Mouse (Mus musculus) stomach, postnatal 0 days (tissue): ENCODE data around the gene Aqp9. TPM values are rescaled to one million over a fixed set of nuclear protein-coding genes. Genes with fewer than 3 reads are reported as not detected.

Experiments used
- ATAC-seq: fragments of 200-750 bp; cut with Nextera tagmentation; 2 replicates; pipeline ENCODE4 v1.8.0; 2017; ENCODE audit not compliant: low FRiP score, low TSS enrichment
- DNase-seq: peaks from one replicate; pipeline ENCODE4 v3.0.0-alpha.2; 2016; ENCODE audit warnings: low spot score
- H3K27ac ChIP-seq: fragments of 300-500 bp; sonication (generic); replicated peaks from 2 replicates; pipeline ENCODE4 v1.5.1; 2014; ENCODE audit warnings: mild to moderate bottlenecking, control low read depth
- H3K27me3 ChIP-seq: fragments of 300-500 bp; sonication (generic); 2 replicates; pipeline ENCODE4 v1.6.1; 2014; ENCODE audit warnings: low read length; ENCODE audit not compliant: control insufficient read depth, insufficient read depth
- H3K36me3 ChIP-seq: fragments of 300-500 bp; sonication (generic); 2 replicates; pipeline ENCODE4 v1.6.1; 2014; ENCODE audit warnings: low read length, mixed read lengths; ENCODE audit not compliant: control insufficient read depth, insufficient read depth
- H3K4me1 ChIP-seq: fragments of 300-500 bp; sonication (generic); replicated peaks from 2 replicates; pipeline ENCODE4 v1.6.1; 2014; ENCODE audit warnings: antibody characterized with exemption; ENCODE audit not compliant: control insufficient read depth, insufficient read depth
- H3K4me2 ChIP-seq: fragments of 300-500 bp; sonication (generic); replicated peaks from 2 replicates; pipeline ENCODE4 v1.6.1; 2014; ENCODE audit warnings: low read depth, mild to moderate bottlenecking, control low read depth, moderate library complexity
- H3K4me3 ChIP-seq: fragments of 300-500 bp; sonication (generic); 2 replicates; pipeline ENCODE4 v1.5.1; 2014; ENCODE audit warnings: low read depth, low read length, control low read depth
- H3K9ac ChIP-seq: fragments of 300-500 bp; sonication (generic); 2 replicates; pipeline ENCODE4 v1.6.1; 2014; ENCODE audit warnings: mild to moderate bottlenecking, low read length, control low read depth, mixed read lengths
- H3K9me3 ChIP-seq: fragments of 300-500 bp; sonication (generic); 2 replicates; pipeline ENCODE4 v1.6.1; 2016; ENCODE audit warnings: low read length; ENCODE audit not compliant: control insufficient read depth
- CTCF ChIP-seq: IDR thresholded peaks from 2 replicates; pipeline ENCODE4 v1.5.1; 2016; ENCODE audit warnings: antibody characterized with exemption, low read depth, mild to moderate bottlenecking, moderate library complexity
- EP300 ChIP-seq: optimal IDR thresholded peaks from 2 replicates; pipeline ENCODE3; 2016; ENCODE audit warnings: antibody characterized with exemption
- WGBS: fragments of 180-500 bp; shearing (Covaris S2); extraction: QIAGEN DNeasy Blood & Tissue Kit; methylation state at CpG from one replicate; pipeline ENCODE4 v1.1.7; 2014; 5-methylcytosine and 5-hydroxymethylcytosine counted together
- polyA plus RNA-seq: library from polyadenylated mRNA; unstranded; fragments of >200 nt; fragmentation: Nextera tagmentation; extraction: Ambion mirVana; gene quantifications from 2 replicates; pipeline ENCODE4 v1.2.1, GENCODE M21; 2015

Gene Aqp9
- polyA plus RNA-seq, 1 experiment from 2014 or later = 2.1 TPM

- 67% methylated on average over 6 of the region's 6 CpGs for WGBS
- Histone ChIP-seq H3K36me3 (no peaks in the 10 kb centered on the region), H3K4me1 (no peaks in the 10 kb centered on the region), H3K4me3 (no peak overlapping the region), H3K27me3 (no peaks in the 10 kb centered on the region), H3K4me2 (no peak overlapping the region), H3K9ac (no peak overlapping the region), H3K9me3 (no peaks in the 10 kb centered on the region), H3K27ac (no peak overlapping the region)
- ATAC-seq = no peak
- DNase-seq = peak; percentile 10
- TF ChIP-seq EP300 = no peak
- no peak for TF ChIP-seq CTCF
These were observed 103.1 kb downstream of the Aqp9 start for GRCm38 (mm10) chr9:71065343-71065875.

GRCm38 (mm10) chr9:71064291-71064840, 104.1 kb downstream of the Aqp9 start:
- Histone ChIP-seq H3K36me3 (no peaks in the 10 kb centered on the region), H3K9me3 (no peaks in the 10 kb centered on the region), H3K4me1 (no peaks in the 10 kb centered on the region), H3K4me3 (no peak overlapping the region), H3K27me3 (no peaks in the 10 kb centered on the region), H3K9ac (no peak overlapping the region), H3K27ac (no peak overlapping the region), H3K4me2 (no peak overlapping the region)
- 83% methylated on average over 8 of the region's 8 CpGs for WGBS
- ATAC-seq (no peak), DNase-seq (no peak)
- TF ChIP-seq CTCF (no peak), EP300 (no peak)

- H3K4me3 ChIP-seq = no peak overlapping the region
- DNase-seq = no peak
- ATAC-seq = no peak
- no peaks in the 10 kb centered on the region for H3K4me1 ChIP-seq
- TF ChIP-seq CTCF (peak; percentile 54), EP300 (no peak)
- H3K9ac ChIP-seq = no peak overlapping the region
- no peaks in the 10 kb centered on the region for H3K36me3 ChIP-seq
- H3K27me3 ChIP-seq = no peaks in the 10 kb centered on the region
- no peak overlapping the region for H3K27ac ChIP-seq
- no peak overlapping the region for H3K4me2 ChIP-seq
- no peaks in the 10 kb centered on the region for H3K9me3 ChIP-seq
These were observed 104.9 kb downstream of the Aqp9 start for GRCm38 (mm10) chr9:71063551-71063950.

- ATAC-seq (no peak), DNase-seq (no peak)
- WGBS = 69% methylated on average over 4 of the region's 4 CpGs
- Histone ChIP-seq H3K4me3 (no peak overlapping the region), H3K4me2 (no peak overlapping the region), H3K9me3 (no peaks in the 10 kb centered on the region), H3K27ac (no peak overlapping the region), H3K4me1 (no peaks in the 10 kb centered on the region), H3K36me3 (no peaks in the 10 kb centered on the region), H3K27me3 (no peaks in the 10 kb centered on the region), H3K9ac (no peak overlapping the region)
- no peak for TF ChIP-seq CTCF
- no peak for TF ChIP-seq EP300
These were observed 105.5 kb downstream of the Aqp9 start for GRCm38 (mm10) chr9:71062976-71063375.

- no peaks in the 10 kb centered on the region for H3K4me1 ChIP-seq
- H3K36me3 ChIP-seq = no peaks in the 10 kb centered on the region
- no peaks in the 10 kb centered on the region for H3K27me3 ChIP-seq
- no peak overlapping the region for H3K27ac ChIP-seq
- TF ChIP-seq CTCF (no peak), EP300 (no peak)
- H3K4me2 ChIP-seq = no peak overlapping the region
- no peak overlapping the region for H3K4me3 ChIP-seq
- no peaks in the 10 kb centered on the region for H3K9me3 ChIP-seq
- H3K9ac ChIP-seq = no peak overlapping the region
- ATAC-seq (no peak), DNase-seq (no peak)
These were observed 106.2 kb downstream of the Aqp9 start for GRCm38 (mm10) chr9:71062301-71062700.

Other genes with a start within 250 kb of the Aqp9 start
- gene Lipc, start 216.5 kb downstream of the Aqp9 start, polyA plus RNA-seq = 1.2 and 1.4 TPM in 2 replicates
- gene Aldh1a2, start 47.1 kb upstream of the Aqp9 start, polyA plus RNA-seq = 45.2 and 47.2 TPM in 2 replicates